Mouse (Mus musculus): ENCODE data around the gene Ubl3.

Gene Ubl3

GRCm38 (mm10) chr5:148552187-148553071 lies at the start of gene Ubl3:
Ubl3 (minus strand) TSS chr5:148552789.
- DNase-seq (ENCODE audit: extremely low spot score, low spot score): peak; percentile 98

- DNase-seq (ENCODE audit: extremely low spot score, low spot score): peak; percentile 63
Measured at GRCm38 (mm10) chr5:148598376-148598775, 45.8 kb upstream of the Ubl3 start.

GRCm38 (mm10) chr5:148596086-148596753 lies 43.6 kb upstream of the Ubl3 start:
- DNase-seq (ENCODE audit: extremely low spot score, low spot score): no peak

GRCm38 (mm10) chr5:148595459-148595751 lies 42.8 kb upstream of the Ubl3 start:
- no peak for DNase-seq (ENCODE audit: extremely low spot score, low spot score)

DNA sequence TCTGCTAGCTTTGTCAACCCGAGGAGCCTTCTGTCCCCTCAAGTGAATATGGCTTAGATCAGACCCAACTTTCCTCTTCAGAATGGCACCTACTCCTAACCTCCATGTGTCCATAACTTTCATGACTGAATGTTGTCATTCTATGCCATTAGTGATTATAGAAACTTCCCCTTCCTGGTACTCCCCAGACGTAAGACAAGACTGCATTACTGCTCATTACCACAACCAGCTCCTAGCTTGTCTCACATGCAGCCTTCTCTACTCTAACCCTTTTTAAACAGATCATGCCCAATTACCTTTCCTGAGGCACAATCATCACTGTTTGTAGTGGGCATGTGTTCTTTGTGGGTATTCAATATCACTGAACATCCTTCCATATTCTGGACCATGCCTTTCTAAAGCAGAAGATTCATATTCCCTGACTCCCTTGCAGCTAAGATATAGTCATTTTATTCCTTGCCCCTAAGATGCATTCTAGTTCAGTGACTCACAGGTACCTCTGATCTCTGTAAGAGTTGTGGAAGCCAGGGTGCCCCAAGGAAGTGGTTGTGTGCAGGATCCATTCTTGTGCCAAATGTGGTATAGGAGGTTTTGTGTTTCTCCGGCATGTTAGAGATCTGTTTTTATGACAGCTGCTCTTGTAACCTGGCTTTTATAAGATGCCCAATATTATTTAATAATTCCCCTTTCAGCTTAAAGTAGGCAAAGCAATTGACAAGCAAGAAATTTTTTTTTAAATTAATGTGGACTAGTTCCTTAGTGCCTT lies 42.3 kb upstream of the Ubl3 start:
- no peak for DNase-seq (ENCODE audit: extremely low spot score, low spot score)

DNA sequence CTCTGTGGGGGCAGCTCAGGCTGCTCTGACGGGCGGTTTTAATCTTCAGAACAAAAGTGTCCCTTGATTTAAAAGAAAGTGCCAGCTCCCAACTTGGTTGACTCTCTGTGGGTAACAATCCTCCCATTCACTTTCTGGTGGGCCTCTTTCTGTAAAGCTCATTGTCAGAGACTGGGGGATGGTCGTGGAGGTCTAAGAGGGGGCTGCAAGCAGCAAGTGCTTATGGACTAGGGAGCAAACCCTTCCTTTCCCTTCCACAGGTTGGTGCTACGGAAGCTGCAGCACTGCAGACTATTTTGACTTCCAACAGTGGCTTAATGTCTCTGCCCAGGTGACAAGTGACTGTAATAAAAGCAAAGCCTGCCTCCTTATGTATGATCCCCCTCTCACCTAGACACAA lies 41.0 kb upstream of the Ubl3 start:
- no peak for DNase-seq (ENCODE audit: extremely low spot score, low spot score)

DNA sequence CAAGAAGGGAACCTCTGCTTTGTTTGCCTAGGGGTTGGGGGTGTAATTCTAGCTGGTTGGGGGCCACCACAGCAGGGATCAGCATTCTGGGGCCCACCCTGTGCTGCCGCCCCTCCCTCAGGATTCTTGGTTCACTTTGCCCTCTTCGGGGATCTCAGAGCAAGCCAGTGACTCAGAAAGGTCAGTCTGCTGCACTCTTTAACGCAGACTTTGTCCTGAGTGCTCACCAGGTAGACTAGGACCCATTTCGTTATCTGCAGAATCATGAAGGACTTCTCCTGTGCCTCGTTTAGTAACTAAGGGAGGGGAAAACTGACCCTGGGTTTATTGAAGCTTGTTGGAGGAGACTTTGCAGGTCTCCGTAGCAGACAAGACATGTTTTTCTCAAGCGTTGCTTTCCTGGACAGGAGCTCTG lies 38.9 kb upstream of the Ubl3 start:
- no peak for DNase-seq (ENCODE audit: extremely low spot score, low spot score)

- peak; percentile 48 for DNase-seq (ENCODE audit: extremely low spot score, low spot score)
Measured at GRCm38 (mm10) chr5:148590603-148591447, 38.2 kb upstream of the Ubl3 start.

DNA sequence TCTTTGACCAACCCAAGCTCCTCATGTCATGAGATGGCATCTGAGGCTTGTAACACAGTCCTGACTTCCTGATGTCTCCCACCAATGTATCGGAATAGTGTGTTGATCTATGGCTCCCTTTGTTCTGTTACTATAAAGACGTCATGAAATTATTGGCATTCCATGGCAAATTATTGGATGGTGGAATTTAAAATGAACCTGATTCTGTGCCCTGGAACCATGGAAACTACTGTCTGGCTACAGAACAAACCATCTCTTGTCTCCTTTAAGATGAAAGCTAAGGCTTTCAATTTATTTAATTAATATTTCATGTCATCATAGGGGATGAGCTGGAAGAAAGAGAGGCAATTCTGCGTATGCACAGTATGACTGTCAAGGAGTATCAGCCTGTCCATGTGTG lies 36.4 kb upstream of the Ubl3 start:
- DNase-seq (ENCODE audit: extremely low spot score, low spot score): no peak

DNA sequence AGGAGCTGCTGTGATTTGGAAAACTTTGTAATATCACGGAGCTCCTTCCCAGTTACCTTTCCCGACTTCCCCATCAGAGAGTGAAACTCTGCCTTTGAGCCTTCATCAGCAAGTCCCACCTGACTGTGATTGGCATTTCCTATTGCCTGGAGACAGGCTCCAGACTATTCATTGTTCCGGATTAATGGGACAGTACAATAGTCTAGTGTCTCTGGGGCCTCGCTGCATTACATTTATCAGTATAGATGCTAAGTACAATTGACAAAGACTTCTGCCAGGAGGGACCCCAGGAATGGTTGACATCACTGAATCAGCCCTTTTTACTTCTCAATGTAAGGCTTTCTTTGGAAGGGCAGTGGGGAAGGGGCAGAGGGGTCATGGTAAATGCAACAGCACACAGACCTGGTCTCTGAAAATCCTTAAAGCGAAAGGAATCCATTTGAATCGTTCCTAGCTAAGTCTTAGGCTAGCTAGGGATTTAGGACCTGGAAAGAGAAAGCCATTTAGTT lies 35.6 kb upstream of the Ubl3 start:
- DNase-seq (ENCODE audit: extremely low spot score, low spot score): no peak

- no peak for DNase-seq (ENCODE audit: extremely low spot score, low spot score)
Measured at GRCm38 (mm10) chr5:148580388-148580985, 27.9 kb upstream of the Ubl3 start.

GRCm38 (mm10) chr5:148579156-148579555 lies 26.6 kb upstream of the Ubl3 start:
- DNase-seq (ENCODE audit: extremely low spot score, low spot score): no peak

DNA sequence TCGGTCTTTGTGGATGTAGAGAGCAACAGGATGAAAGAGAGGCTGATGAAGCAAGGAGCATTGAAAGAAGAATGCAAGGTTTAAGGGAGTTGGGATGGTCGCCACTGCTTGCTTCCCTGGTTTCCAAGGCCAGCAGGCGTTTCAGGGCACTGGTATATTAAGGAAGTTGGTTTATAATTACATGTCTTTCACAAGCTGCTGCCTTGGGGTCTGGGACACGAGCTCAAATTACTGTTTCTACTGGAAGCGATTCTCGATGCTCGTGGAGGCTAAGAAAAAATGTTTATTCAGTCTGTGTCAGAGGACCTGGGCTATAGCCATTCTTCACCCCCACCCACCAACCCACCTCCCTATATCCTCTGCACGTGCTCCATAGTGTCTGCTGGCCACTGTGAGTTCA lies 25.8 kb upstream of the Ubl3 start:
- DNase-seq (ENCODE audit: extremely low spot score, low spot score): no peak

GRCm38 (mm10) chr5:148577278-148577677 lies 24.7 kb upstream of the Ubl3 start:
- no peak for DNase-seq (ENCODE audit: extremely low spot score, low spot score)

DNA sequence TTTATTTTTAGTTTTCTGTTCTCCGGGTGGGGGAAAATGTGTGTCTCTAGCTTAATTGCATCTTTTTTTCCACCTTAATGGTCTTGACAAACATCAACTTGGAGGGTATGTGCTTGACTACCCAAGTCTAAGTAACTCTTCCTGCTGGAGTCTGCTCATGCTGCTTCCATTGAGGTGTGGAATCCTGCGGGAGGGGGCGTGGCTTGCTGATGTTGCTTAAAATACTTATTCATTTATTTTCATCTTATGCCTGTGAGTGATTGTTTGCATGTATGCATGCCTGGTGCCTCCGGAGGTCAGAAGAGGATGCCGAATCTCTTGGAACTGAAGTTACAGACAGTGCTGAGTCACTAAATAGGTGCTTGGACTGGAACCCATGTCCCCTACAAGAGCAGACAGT lies 22.6 kb upstream of the Ubl3 start:
- DNase-seq (ENCODE audit: extremely low spot score, low spot score): no peak

DNA sequence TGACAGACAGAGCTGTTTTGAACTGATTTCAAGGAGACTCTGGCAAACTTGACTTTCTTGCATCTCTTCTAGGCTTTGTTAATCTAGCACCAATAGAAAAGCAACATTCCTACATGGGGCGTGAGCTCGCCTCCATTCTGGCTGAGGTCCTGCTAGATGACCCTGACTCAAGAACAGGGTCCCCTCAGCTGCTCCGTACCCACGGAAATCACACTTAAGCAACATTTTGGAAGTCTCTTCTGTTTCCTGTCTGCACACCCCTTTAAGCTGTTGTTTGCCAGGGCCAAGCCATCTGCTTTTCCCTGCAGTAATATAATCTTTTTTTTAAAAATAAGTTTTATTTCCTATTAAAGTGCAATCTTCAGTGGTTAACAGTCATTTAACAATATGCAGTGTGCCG lies 20.1 kb upstream of the Ubl3 start:
- DNase-seq (ENCODE audit: extremely low spot score, low spot score): no peak

DNA sequence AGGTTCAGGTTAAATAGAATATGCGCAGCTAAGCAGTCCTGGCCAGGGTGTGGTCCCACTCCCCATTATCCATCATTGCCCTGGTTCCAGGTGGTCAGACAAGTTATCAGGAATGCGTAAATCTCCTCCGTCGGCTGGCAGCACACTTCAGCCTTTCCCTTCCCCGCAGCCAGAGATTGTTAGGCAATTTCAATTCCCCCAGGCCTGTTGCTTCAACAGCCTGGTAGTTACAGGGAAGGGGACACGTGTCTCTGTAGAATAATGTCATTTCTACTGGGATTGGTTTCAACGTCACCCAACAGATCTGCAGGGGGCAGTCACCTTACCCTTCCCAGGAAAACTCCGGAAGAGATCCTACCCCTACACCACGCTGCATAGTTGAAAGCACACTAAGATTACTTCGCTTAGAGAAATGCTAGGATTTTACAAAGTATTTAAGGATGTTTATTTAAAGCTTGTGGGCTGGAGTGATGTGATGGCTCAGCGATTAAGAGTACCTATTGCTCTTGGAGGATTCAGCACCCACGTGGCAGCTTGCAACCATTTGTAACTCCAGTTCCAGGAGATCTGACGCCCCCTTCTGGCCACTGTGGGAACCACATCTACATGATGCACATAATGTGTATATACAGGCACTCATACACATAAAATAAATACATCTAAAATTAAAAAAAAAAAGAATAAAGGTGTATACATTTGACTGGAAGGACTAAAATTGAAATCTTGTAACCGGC lies 18.1 kb upstream of the Ubl3 start:
- DNase-seq (ENCODE audit: extremely low spot score, low spot score): no peak

GRCm38 (mm10) chr5:148569444-148569843 lies 16.9 kb upstream of the Ubl3 start:
- DNase-seq (ENCODE audit: extremely low spot score, low spot score): no peak

GRCm38 (mm10) chr5:148565636-148566035 lies 13.0 kb upstream of the Ubl3 start:
- DNase-seq (ENCODE audit: extremely low spot score, low spot score): no peak

GRCm38 (mm10) chr5:148564073-148564472 lies 11.5 kb upstream of the Ubl3 start:
- DNase-seq (ENCODE audit: extremely low spot score, low spot score): no peak
